Mouse (Mus musculus): ENCODE data around the gene Mup15. TPM values are rescaled to one million over a fixed set of nuclear protein-coding genes. Genes with fewer than 3 reads are reported as not detected.
"Not testable (repeated sequence)": the region's sequence is repeated elsewhere in the genome, so short reads cannot be mapped to it uniquely, and the experiment has no call there.

The Mup15 gene
- total RNA-seq (2015; ENCODE audit: low replicate concordance) = not detected in 2 replicates
- not detected in 2 replicates for total RNA-seq (2017; ENCODE audit: low replicate concordance)

- ATAC-seq (replicated peaks; ENCODE audit: low FRiP score, poor library complexity, severe bottlenecking) = not testable (repeated sequence)
These were observed at the start of gene Mup15 for GRCm38 (mm10) chr4:61439643-61440042. TSS of gene Mup15 (minus strand) at chr4:61439743.

Other genes starting within 250 kb of the Mup15 start
- not detected in 2 replicates for gene Mup13, start 211.5 kb downstream of the Mup15 start, total RNA-seq (2015; ENCODE audit: low replicate concordance)
- gene Mup13, start 211.5 kb downstream of the Mup15 start, total RNA-seq (2017; ENCODE audit: low replicate concordance) = not detected in 2 replicates
- not detected in 2 replicates for gene Mup14, start 135.7 kb downstream of the Mup15 start, total RNA-seq (2015; ENCODE audit: low replicate concordance)
- not detected in 2 replicates for gene Mup14, start 135.7 kb downstream of the Mup15 start, total RNA-seq (2017; ENCODE audit: low replicate concordance)
- not detected in 2 replicates for gene Mup16, start 79.8 kb upstream of the Mup15 start, total RNA-seq (2015; ENCODE audit: low replicate concordance)
- gene Mup16, start 79.8 kb upstream of the Mup15 start, total RNA-seq (2017; ENCODE audit: low replicate concordance) = not detected in 2 replicates
- gene Mup17, start 156.1 kb upstream of the Mup15 start, total RNA-seq (2015; ENCODE audit: low replicate concordance) = not detected in 2 replicates
- not detected in 2 replicates for gene Mup17, start 156.1 kb upstream of the Mup15 start, total RNA-seq (2017; ENCODE audit: low replicate concordance)
- gene Mup18, start 234.4 kb upstream of the Mup15 start, total RNA-seq (2015; ENCODE audit: low replicate concordance) = not detected in 2 replicates
- not detected in 2 replicates for gene Mup18, start 234.4 kb upstream of the Mup15 start, total RNA-seq (2017; ENCODE audit: low replicate concordance)

All from erythroid progenitor cell, adult 5-6 weeks (primary cell).